Mouse (Mus musculus): ENCODE data around the gene Tcaim.

Gene Tcaim

DNA sequence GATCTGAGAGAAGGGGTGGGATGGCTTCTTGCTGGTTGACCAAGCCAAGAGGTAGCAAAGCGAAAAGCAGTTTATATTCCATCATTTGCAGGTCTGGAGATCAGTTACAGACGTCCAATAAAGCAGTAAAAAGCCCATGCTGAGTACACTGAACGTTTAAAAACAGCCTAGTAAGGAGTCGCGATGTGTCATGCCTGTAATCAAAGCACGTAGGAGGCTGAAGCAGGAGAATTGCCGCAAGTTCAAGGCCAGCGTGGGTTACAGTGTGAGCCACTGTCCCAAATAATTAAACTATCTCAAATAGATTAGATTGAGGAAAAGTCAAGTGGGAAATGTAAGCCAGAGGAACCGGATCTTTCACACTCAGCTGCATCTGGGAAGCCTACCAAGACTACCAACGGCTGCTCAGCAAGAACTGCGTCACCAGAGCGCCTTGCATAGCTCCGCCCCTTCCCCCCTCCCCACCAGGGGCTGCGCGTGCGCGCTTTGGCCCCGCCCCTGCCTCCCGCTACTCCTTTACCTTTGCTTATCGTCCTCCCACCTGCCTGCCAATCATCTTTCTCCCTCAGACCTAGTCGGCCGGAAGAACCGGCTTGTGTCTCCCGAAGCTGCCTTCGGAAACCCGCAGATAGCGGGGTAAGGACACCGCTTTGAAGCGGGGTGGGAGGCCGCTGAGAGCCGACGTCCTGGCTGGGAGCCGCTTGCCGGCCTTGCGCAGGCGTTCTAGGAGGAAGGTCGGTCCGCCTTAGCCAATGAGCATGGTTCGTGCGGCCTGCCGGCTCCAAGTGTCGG, at the start of gene Tcaim:
TSS of gene Tcaim (plus strand) at position 487 of the 792 bp plus-strand sequence.
- Histone ChIP-seq H3K27me3 (ENCODE audit: control insufficient read depth, insufficient read depth, low read length, poor library complexity, severe bottlenecking) (no peaks in the 10 kb centered on the region), H3K36me3 (ENCODE audit: control insufficient read depth, insufficient read depth, low read length, poor library complexity, severe bottlenecking) (no peaks in the 10 kb centered on the region)
- DNase-seq (ENCODE audit: low read depth, low spot score) = peak; percentile 92

DNA sequence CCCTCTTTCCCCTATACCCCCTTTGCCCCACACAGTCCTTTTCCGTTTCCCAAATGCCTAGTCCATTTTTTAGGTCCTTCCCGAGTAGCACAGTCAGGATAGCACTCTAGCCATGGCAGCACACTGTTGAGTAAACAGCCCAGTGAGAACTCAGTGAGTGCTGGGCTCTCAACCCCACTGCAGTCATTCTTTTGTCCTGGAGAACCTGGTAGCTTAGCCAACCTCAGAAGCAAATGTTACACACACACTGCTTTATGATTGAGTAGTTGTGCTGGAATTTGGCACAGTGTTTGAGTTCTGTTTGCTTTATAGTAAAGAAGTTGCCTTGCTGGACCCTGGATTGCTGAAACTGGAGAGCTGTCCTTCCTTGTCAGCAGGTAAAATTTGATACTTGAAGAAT, 47.7 kb upstream of the Tcaim start:
- no peaks in the 10 kb centered on the region; the same call in 1 of the 2 replicates for H3K27me3 ChIP-seq (ENCODE audit: control insufficient read depth, insufficient read depth, low read length, poor library complexity, severe bottlenecking)
- H3K36me3 ChIP-seq (ENCODE audit: control insufficient read depth, insufficient read depth, low read length, poor library complexity, severe bottlenecking) = no peaks in the 10 kb centered on the region
- DNase-seq (ENCODE audit: low read depth, low spot score) = no peak

DNA sequence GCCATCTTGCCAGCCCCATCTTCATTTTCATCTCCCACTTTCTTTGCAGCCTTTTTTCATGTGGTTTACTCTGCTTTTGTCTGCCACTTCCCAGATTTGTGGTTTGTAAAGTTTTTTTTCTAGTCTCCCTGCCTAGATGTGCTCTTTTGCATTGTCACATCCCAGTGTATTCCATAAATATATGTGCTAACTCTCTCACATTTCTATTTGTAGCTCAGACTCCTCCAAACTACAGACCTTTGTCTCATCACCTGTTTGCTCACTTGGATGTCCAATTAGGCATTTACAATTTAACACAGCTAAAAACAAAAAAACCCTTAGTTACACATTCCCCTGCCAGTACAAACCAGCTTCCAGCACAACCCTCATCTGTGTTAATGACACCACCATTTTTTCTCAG, 45.2 kb upstream of the Tcaim start:
- no peaks in the 10 kb centered on the region for H3K36me3 ChIP-seq (ENCODE audit: control insufficient read depth, insufficient read depth, low read length, poor library complexity, severe bottlenecking)
- H3K27me3 ChIP-seq (ENCODE audit: control insufficient read depth, insufficient read depth, low read length, poor library complexity, severe bottlenecking) = no peaks in the 10 kb centered on the region; the same call in 1 of the 2 replicates
- no peak for DNase-seq (ENCODE audit: low read depth, low spot score)

DNA sequence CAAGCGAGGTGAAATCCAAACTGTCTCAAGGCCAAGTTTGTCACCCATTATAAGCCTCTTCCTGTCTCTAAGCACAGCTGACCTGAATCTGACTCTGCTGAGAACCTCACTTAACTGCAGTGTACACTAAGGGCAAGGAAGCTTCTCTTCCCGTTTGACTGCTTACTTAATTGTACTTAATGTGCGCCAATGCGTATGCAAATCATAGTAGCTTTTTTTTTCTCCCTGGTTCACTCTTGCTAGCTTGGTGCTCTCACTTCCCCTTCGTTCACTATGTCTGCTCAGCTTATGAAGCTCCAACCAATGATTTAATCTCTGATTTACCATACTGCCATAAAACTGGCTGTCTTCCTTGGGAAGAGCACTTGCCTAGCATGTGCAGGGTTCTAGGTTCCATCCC, 20.1 kb upstream of the Tcaim start:
- Histone ChIP-seq H3K27me3 (ENCODE audit: control insufficient read depth, insufficient read depth, low read length, poor library complexity, severe bottlenecking) (no peaks in the 10 kb centered on the region), H3K36me3 (ENCODE audit: control insufficient read depth, insufficient read depth, low read length, poor library complexity, severe bottlenecking) (no peaks in the 10 kb centered on the region)
- DNase-seq (ENCODE audit: low read depth, low spot score) = peak; percentile 84

DNA sequence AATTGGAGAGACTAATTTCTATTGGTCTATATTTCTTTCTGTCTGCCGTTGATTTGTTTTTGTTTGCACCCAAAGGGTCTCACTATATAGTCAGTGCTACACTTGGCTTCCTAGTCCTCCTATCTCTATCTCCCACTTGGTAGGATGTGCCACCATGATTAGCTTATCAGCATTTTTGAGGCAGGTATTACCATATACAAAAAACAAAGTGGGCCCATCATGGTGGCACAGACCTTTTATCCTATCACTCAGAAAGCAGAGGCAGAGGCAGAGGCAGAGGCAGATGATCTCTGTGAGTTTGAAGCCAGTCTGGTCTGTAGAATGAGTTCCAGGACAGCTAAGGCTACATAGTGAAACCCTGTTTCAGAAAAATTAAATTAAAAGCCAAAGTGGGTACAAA, 18.8 kb upstream of the Tcaim start:
- no peak for DNase-seq (ENCODE audit: low read depth, low spot score)
- Histone ChIP-seq H3K27me3 (ENCODE audit: control insufficient read depth, insufficient read depth, low read length, poor library complexity, severe bottlenecking) (no peaks in the 10 kb centered on the region), H3K36me3 (ENCODE audit: control insufficient read depth, insufficient read depth, low read length, poor library complexity, severe bottlenecking) (no peaks in the 10 kb centered on the region)

DNA sequence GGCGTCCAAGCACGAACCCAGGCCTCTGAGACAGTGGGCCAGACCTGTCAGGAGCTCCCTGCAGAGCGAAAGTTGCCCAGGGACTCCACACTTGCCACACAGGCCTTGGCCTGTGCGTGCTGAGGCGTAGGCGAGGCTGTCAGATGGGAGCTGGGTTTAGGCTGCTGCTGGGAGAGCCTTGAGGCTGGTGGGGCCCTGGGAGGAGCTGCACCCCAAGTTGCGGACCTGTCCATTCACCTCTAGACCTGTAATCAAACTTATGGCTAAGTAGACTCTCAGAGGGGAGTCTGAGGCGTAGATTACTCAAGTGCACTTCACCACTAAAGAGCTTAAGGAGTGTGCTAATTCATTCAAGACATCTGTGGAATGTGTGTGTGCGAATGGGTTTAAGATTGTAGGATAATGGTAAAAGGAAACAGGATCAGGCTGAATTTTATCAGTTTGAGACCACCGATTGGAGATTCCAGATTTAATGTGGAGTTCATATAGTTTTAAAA, 554 bp downstream of the Tcaim start:
- Histone ChIP-seq H3K36me3 (ENCODE audit: control insufficient read depth, insufficient read depth, low read length, poor library complexity, severe bottlenecking) (no peaks in the 10 kb centered on the region), H3K27me3 (ENCODE audit: control insufficient read depth, insufficient read depth, low read length, poor library complexity, severe bottlenecking) (no peaks in the 10 kb centered on the region)
- no peak for DNase-seq (ENCODE audit: low read depth, low spot score)

DNA sequence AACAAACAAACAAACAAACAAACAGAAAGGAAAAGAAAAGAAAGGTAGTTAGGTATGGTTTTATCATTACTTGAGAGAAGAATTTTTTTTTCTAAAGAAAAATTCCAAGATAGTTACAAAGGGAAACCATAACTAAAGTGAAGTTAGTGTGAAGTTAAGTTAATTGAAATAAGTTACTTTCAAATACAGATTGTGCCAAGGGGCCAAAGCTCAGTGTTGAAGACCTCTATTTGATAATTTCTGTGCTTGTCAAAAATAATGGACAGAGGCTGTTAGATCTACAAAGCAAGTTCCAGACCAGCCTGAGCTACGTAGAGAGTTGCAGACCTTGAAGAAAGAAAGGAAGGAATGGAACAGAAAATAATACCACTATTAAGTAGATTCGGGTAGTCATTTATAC, 1.8 kb downstream of the Tcaim start:
- Histone ChIP-seq H3K27me3 (ENCODE audit: control insufficient read depth, insufficient read depth, low read length, poor library complexity, severe bottlenecking) (no peaks in the 10 kb centered on the region), H3K36me3 (ENCODE audit: control insufficient read depth, insufficient read depth, low read length, poor library complexity, severe bottlenecking) (no peaks in the 10 kb centered on the region; the same call in 1 of the 2 replicates)
- no peak for DNase-seq (ENCODE audit: low read depth, low spot score)

DNA sequence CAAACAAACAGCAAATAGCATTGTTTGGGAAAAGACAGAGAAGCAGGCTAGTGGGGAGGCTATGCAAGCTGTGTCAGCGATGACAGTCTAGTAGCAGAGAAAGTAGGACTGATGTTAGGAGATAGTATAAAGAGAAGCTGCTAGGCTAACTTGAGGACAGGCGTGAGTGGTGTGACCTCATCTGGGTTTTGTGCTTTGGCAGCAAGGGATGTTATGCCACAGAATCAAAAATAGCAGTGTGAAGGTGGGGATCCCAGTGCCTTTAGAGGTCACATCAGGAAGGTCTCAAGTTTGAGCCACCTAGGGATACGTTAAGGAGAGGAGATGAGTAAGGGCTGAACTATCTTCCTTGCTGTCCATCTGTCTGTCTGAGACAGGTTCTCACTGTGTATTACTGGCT, 4.9 kb downstream of the Tcaim start:
- H3K36me3 ChIP-seq (ENCODE audit: control insufficient read depth, insufficient read depth, low read length, poor library complexity, severe bottlenecking) = peaks cover 4% of the 10 kb centered on the region; the same call in 1 of the 2 replicates
- DNase-seq (ENCODE audit: low read depth, low spot score) = no peak
- no peaks in the 10 kb centered on the region for H3K27me3 ChIP-seq (ENCODE audit: control insufficient read depth, insufficient read depth, low read length, poor library complexity, severe bottlenecking)

DNA sequence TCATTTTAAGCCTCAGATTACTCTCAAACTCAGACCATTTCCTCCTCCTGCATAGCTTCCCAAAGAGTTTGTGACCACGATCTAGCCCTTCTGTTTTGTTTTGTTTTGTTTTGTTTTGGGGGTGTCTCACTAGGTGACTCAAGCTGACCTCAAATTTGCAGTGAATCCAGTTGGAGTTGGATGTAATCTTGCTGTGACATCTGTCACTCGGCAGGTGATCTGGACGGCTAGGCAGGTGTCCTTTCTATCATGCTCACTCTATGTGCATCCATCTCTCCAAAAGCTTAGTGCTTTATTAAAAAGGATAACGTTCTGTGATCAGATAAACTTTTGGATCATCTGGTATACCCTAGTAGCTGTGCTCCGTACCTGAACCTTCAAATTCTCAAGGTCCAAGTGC, 7.0 kb downstream of the Tcaim start:
- no peak for DNase-seq (ENCODE audit: low read depth, low spot score)
- Histone ChIP-seq H3K36me3 (ENCODE audit: control insufficient read depth, insufficient read depth, low read length, poor library complexity, severe bottlenecking) (peaks cover 6% of the 10 kb centered on the region; the same call in 1 of the 2 replicates), H3K27me3 (ENCODE audit: control insufficient read depth, insufficient read depth, low read length, poor library complexity, severe bottlenecking) (no peaks in the 10 kb centered on the region)

DNA sequence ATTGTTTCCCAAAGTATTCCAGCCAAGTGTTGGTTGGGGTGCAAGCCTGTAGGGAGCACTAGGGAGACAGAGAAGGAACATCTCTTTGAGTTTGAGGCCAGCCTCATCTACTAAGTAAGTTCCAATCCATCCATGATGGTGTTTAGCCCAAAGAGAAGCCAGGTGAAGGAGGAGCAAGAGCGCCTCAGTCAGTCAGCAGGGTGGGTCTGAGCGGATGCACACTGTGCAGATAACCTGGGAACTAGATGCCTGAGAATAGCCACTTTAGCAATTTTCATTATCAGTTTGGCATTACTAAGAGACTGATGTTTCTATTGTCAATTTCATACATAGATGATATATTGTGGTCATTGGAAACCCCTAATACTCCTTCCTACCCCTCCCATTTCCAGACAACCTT, 9.4 kb downstream of the Tcaim start:
- no peak for DNase-seq (ENCODE audit: low read depth, low spot score)
- H3K27me3 ChIP-seq (ENCODE audit: control insufficient read depth, insufficient read depth, low read length, poor library complexity, severe bottlenecking) = no peaks in the 10 kb centered on the region
- peaks cover 12% of the 10 kb centered on the region for H3K36me3 ChIP-seq (ENCODE audit: control insufficient read depth, insufficient read depth, low read length, poor library complexity, severe bottlenecking)

DNA sequence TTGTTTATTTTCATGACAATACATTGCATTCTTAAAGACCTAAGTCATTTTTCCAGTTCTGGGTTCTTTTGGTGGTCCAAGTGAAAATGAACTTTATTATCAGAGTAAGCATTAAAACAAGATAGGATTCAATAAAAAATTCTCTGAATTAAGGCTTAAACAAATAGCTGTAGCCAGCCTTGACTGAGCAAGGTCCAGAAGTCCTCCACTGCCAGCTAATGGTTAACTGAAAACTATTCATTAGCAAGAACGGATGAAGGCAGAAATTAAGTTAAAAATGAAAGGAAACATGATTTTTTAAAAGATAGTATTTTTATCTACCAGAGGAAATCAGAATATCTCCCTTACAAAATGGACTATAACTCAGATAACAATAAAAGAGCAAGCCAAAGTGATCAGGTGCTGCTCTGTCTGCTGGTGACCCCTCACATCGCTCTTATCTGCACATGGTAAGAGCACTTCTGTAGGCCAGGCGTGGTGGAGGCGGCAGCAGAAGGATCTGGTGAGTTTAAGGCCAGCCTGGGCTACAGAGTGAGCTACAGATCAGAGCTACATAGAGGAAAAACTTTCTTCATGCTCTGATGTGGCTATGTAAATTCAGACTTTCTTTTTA, 10.0 kb downstream of the Tcaim start:
- Histone ChIP-seq H3K27me3 (ENCODE audit: control insufficient read depth, insufficient read depth, low read length, poor library complexity, severe bottlenecking) (no peaks in the 10 kb centered on the region), H3K36me3 (ENCODE audit: control insufficient read depth, insufficient read depth, low read length, poor library complexity, severe bottlenecking) (peaks cover 13% of the 10 kb centered on the region)
- DNase-seq (ENCODE audit: low read depth, low spot score) = no peak

DNA sequence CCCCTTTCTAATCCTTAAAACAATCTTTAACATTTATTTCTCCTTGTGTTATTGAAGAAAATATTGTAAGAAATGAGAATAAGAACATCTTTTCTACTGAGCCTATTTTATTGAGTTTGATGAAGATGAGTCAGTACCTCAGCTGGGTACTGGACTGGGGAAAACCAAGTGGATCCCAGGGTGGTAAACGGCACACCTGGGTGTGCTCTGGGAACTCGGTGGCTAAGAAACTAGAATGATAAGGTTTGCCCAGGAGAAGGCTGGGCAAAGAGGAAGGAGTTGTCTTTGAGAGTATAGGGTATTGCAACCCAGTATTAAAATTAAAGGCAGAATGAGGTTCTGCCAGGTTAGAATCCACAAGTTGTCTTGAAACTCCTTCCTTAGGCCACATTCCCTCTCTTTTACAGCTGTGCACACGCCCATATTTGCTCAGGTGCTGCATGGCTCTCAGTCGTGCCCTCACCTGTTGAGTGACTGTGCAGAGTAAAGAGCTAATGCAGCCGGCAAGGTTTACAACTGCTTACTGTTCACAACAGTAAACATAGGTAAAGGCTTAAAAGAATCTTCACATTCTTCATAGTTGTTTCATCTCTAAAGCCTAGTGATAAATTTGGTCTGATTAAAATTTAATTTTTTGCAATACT, 18.2 kb downstream of the Tcaim start:
- DNase-seq (ENCODE audit: low read depth, low spot score) = no peak
- peaks cover 11% of the 10 kb centered on the region for H3K36me3 ChIP-seq (ENCODE audit: control insufficient read depth, insufficient read depth, low read length, poor library complexity, severe bottlenecking)
- H3K27me3 ChIP-seq (ENCODE audit: control insufficient read depth, insufficient read depth, low read length, poor library complexity, severe bottlenecking) = no peaks in the 10 kb centered on the region

DNA sequence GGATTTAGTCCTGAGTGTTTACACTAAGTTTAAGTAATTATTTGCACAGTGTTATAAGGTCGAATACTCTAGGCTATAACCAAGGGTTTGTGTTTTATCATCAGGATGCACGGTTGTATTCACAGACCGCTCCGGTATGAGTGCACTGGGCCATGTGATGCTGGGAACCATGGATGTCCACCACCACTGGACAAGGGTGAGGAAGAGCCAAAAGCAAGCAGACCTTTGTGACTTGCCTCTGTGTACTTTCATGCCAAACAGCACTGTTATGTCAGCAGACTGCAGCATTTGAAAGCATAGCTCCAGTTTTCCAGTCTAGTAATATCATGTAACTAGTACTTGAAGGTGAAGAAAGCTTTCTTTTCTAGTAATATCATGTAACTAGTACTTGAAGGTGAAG, 21.4 kb downstream of the Tcaim start:
- DNase-seq (ENCODE audit: low read depth, low spot score) = no peak
- peaks cover 10% of the 10 kb centered on the region for H3K36me3 ChIP-seq (ENCODE audit: control insufficient read depth, insufficient read depth, low read length, poor library complexity, severe bottlenecking)
- no peaks in the 10 kb centered on the region for H3K27me3 ChIP-seq (ENCODE audit: control insufficient read depth, insufficient read depth, low read length, poor library complexity, severe bottlenecking)

DNA sequence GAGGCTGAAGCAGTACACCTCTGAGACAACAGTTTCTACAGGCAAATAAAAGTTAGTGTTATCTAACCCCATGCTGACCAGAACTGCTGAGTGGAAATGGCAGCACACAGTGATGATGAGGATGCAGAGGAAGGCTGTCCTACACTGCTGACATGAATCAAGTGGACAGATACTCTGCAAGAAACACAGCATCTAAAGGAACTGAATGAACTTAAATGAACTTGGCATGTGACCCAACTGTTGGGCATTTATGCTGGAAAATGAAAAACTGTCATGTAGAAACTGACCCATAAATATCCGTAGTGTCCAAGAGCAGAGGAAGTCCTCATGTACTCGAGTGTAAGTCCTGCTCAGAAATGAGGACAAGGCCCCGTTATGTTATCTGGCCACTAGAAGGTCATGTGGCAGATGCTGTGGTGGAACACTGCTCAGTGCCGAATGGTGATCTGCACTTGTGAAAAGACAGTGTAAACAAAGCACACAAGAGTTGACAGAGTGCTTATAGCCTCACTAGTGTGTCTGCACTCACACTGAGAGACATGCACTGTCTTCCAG, 24.6 kb downstream of the Tcaim start:
- Histone ChIP-seq H3K36me3 (ENCODE audit: control insufficient read depth, insufficient read depth, low read length, poor library complexity, severe bottlenecking) (peaks cover 4% of the 10 kb centered on the region), H3K27me3 (ENCODE audit: control insufficient read depth, insufficient read depth, low read length, poor library complexity, severe bottlenecking) (no peaks in the 10 kb centered on the region)
- DNase-seq (ENCODE audit: low read depth, low spot score) = no peak

DNA sequence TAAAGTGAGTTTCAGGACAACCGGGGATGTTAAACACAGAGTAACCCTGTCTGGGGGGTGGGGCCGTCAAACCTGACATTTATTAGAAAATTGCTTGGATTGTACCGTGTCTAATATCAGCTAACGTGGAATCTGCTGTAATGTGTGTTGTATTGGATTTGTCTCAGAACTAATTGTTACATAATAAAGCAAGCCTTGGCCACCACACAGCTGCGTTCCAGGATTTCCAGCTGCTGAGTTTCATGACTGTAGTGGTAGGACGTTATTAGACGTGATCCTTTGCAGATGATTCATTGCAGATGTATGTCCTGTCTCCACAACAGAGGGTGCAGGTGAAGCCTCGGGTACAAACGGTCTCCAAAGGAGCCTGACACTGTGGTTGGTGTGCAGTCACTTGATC, 30.8 kb downstream of the Tcaim start:
- Histone ChIP-seq H3K27me3 (ENCODE audit: control insufficient read depth, insufficient read depth, low read length, poor library complexity, severe bottlenecking) (no peaks in the 10 kb centered on the region), H3K36me3 (ENCODE audit: control insufficient read depth, insufficient read depth, low read length, poor library complexity, severe bottlenecking) (0 out of 2 replicates have a peak, but pooled peaks cover 1% of the 10 kb centered on the region)
- DNase-seq (ENCODE audit: low read depth, low spot score) = no peak
